Comparison of ENCODE assay signal across 10 mouse cellular contexts in genomic region chr3:84257989-84258517, GRCm38 (mm10). TPM values are rescaled to one million over a fixed set of nuclear protein-coding genes. Genes with fewer than 3 reads are reported as not detected.
DNase-seq lines count a peak whose midpoint lies in the region; ATAC-seq lines count a peak whose summit lies in the region.
"Had no signal": no experiment of that assay in that cellular context is flagged by ENCODE, and none has a peak within 500 bp of the region (broad histone marks: within the 10 kb centered on the region; RNA-seq: fewer than 3 reads in every experiment).

No protein-coding gene starts in this region.

- no peak overlapping the region for H3K9ac ChIP-seq in heart, embryonic 16.5 days (ENCODE audit: low read length)
- peak overlapping the region; percentile 96 for H3K9ac ChIP-seq in forebrain, embryonic 13.5 days
- H3K9ac ChIP-seq in neural tube, embryonic 13.5 days = peak overlapping the region; percentile 91

- WGBS in heart, embryonic 16.5 days = 54% methylated on average over 10 of the region's 10 CpGs
- WGBS in forebrain, embryonic 13.5 days = 40% methylated on average over 10 of the region's 10 CpGs
- WGBS in limb, embryonic 10.5 days = 28% methylated on average over 10 of the region's 10 CpGs
- whole genome bisulfite sequencing in neural tube, embryonic 13.5 days = 8% methylated on average over 10 of the region's 10 CpGs

- H3K27me3 ChIP-seq in heart, embryonic 16.5 days (ENCODE audit: control insufficient read depth, insufficient read depth, low read length) = 0 out of 2 replicates have a peak, but pooled peaks cover 8% of the 10 kb centered on the region
- no peaks in the 10 kb centered on the region for H3K27me3 ChIP-seq in forebrain, embryonic 13.5 days
- H3K27me3 ChIP-seq in limb, embryonic 10.5 days (ENCODE audit: low read depth, poor library complexity, severe bottlenecking) = peaks cover 38% of the 10 kb centered on the region
- no peaks in the 10 kb centered on the region for H3K27me3 ChIP-seq in neural tube, embryonic 13.5 days

- ATAC-seq in heart, embryonic 16.5 days (replicated peaks; ENCODE audit: extremely low read depth, insufficient read depth, low FRiP score) = no peak
- ATAC-seq in forebrain, embryonic 13.5 days = no peak
- no peak for ATAC-seq in neural tube, embryonic 13.5 days (ENCODE audit: low read depth)

- no peak overlapping the region for H3K27ac ChIP-seq in heart, embryonic 16.5 days (ENCODE audit: low read length)
- no peak overlapping the region for H3K27ac ChIP-seq in forebrain, embryonic 13.5 days
- H3K27ac ChIP-seq in limb, embryonic 10.5 days = no peak overlapping the region
- H3K27ac ChIP-seq in neural tube, embryonic 13.5 days (replicated peaks) = peak overlapping the region; percentile 98

- peak overlapping the region; percentile 73 for H3K4me3 ChIP-seq in heart, embryonic 16.5 days (ENCODE audit: low read length)
- peak overlapping the region; percentile 77 for H3K4me3 ChIP-seq in forebrain, embryonic 13.5 days
- peak overlapping the region; percentile 80 for H3K4me3 ChIP-seq in limb, embryonic 10.5 days
- peak overlapping the region; percentile 66 for H3K4me3 ChIP-seq in neural tube, embryonic 13.5 days
- H3K4me3 ChIP-seq: megakaryocyte, embryonic 14.5 days had no signal

- no peaks in the 10 kb centered on the region for H3K36me3 ChIP-seq in heart, embryonic 16.5 days (ENCODE audit: control insufficient read depth, insufficient read depth)
- no peaks in the 10 kb centered on the region for H3K36me3 ChIP-seq in forebrain, embryonic 13.5 days (ENCODE audit: poor library complexity, severe bottlenecking)
- H3K36me3 ChIP-seq in limb, embryonic 10.5 days = no peaks in the 10 kb centered on the region
- no peaks in the 10 kb centered on the region for H3K36me3 ChIP-seq in neural tube, embryonic 13.5 days
- H3K36me3 ChIP-seq: G1E had no signal

- peak overlapping the region; percentile 97; the same call in 1 of the 2 replicates for H3K4me2 ChIP-seq in heart, embryonic 16.5 days (ENCODE audit: low read depth, low read length)
- H3K4me2 ChIP-seq in forebrain, embryonic 13.5 days = peak overlapping the region; percentile 92
- peak overlapping the region; percentile 79 for H3K4me2 ChIP-seq in neural tube, embryonic 13.5 days

- DNase-seq in heart, postnatal 14 days = no peak
- DNase-seq in limb, embryonic 10.5 days (ENCODE audit: low spot score) = no peak
- DNase-seq in left cerebral cortex, postnatal 4 days = no peak
- no peak for DNase-seq in ovary, postnatal 10 days (ENCODE audit: low spot score)
- no peak for DNase-seq in layer of hippocampus, adult 11-12 months (ENCODE audit: low spot score)

- H3K4me1 ChIP-seq in heart, embryonic 16.5 days (ENCODE audit: control insufficient read depth, insufficient read depth, low read length) = peaks cover 5% of the 10 kb centered on the region; the same call in 1 of the 2 replicates
- H3K4me1 ChIP-seq in forebrain, embryonic 13.5 days = peaks cover 81% of the 10 kb centered on the region
- H3K4me1 ChIP-seq in limb, embryonic 10.5 days = peaks cover 46% of the 10 kb centered on the region
- peaks cover 84% of the 10 kb centered on the region for H3K4me1 ChIP-seq in neural tube, embryonic 13.5 days (replicated peaks)

- intact Hi-C loops in heart, postnatal 14 days (cut with DNase I) = loop anchor here (5.0 kb wide), 2 partner anchors 36 to 54 kb away; no protein-coding TSS in a partner anchor
- intact Hi-C loops in left cerebral cortex, postnatal 4 days (cut with DNase I) = loop anchor here (5.0 kb wide), 1 partner anchor 41 kb away; no protein-coding TSS in a partner anchor

- H3K9me3 ChIP-seq in heart, embryonic 16.5 days (replicated peaks; ENCODE audit: control insufficient read depth, low read length) = no peaks in the 10 kb centered on the region
- H3K9me3 ChIP-seq in forebrain, embryonic 13.5 days (replicated peaks) = no peaks in the 10 kb centered on the region; the same call in 1 of the 2 replicates
- H3K9me3 ChIP-seq in limb, embryonic 10.5 days (replicated peaks) = no peaks in the 10 kb centered on the region
- no peaks in the 10 kb centered on the region for H3K9me3 ChIP-seq in neural tube, embryonic 13.5 days
- H3K9me3 ChIP-seq: G1E had no signal

RNA-seq across cellular contexts. Expression of gene Trim2, which starts 48.6 kb away (rescaled TPM):
- polyA plus RNA-seq in heart, embryonic 16.5 days (2015; fragmentation: Nextera tagmentation; extraction: Ambion mirVana) = 8.7 and 10.1 TPM in 2 replicates
- total RNA-seq in heart, postnatal 14 days (2021) = 1 to 10 TPM; 6.9 to 8.5 TPM
- polyA plus RNA-seq in forebrain, embryonic 13.5 days (2015; fragmentation: Nextera tagmentation; extraction: Ambion mirVana) = 130 and 138 TPM in 2 replicates
- polyA plus RNA-seq in limb, embryonic 10.5 days (2016; fragmentation: Nextera tagmentation; extraction: Ambion mirVana) = 11.3 and 13.5 TPM in 2 replicates
- polyA plus RNA-seq in neural tube, embryonic 13.5 days (2015; fragmentation: Nextera tagmentation; extraction: Ambion mirVana) = 126 and 142 TPM in 2 replicates
- total RNA-seq in left cerebral cortex, postnatal 4 days (2021) = 100 to 1,000 TPM; 331 to 352 TPM
- polyA plus RNA-seq: G1E had no signal
